ENCODE assay signal across 8 mouse cellular contexts in genomic region chr7:120834863-120835372, GRCm38 (mm10). TPM values are rescaled to one million over a fixed set of nuclear protein-coding genes. Genes with fewer than 3 reads are reported as not detected.
DNase-seq lines count a peak whose midpoint lies in the region; ATAC-seq lines count a peak whose summit lies in the region.

No protein-coding gene starts in this region.

- peak overlapping the region; percentile 65 for H3K27ac ChIP-seq in hindbrain, embryonic 13.5 days
- peak overlapping the region; percentile 72 for H3K27ac ChIP-seq in macrophage

- H3K4me2 ChIP-seq in hindbrain, embryonic 13.5 days: peak overlapping the region; percentile 55

- H3K79me2 ChIP-seq in macrophage (ENCODE audit: inconsistent target): no peaks in the 10 kb centered on the region

- 13% methylated on average over 14 of the region's 14 CpGs for WGBS in hindbrain, embryonic 13.5 days
- 2% methylated on average over 14 of the region's 14 CpGs for WGBS in macrophage (ENCODE audit: missing documents)

- DNase-seq in ZHBTc4 (ENCODE audit: low read depth, low spot score): peak; percentile 78
- peak; percentile 79 to 80 for DNase-seq in cerebellum, postnatal 10 days
- peak; percentile 53 to 59 for DNase-seq in frontal cortex, postnatal 10 days (ENCODE audit: low spot score in 2 of 2)
- peak; percentile 43 for DNase-seq in layer of hippocampus, postnatal 25 days (ENCODE audit: extremely low spot score in 1 of 2, low spot score in 1 of 2)
- peak; percentile 82 to 87 for DNase-seq in right cerebral cortex, postnatal 10 days (ENCODE audit: low spot score in 2 of 2)
- peak; percentile 79 for DNase-seq in yolk sac, embryonic 10.5 days (ENCODE audit: low spot score)

- H3K27me3 ChIP-seq in hindbrain, embryonic 13.5 days: peaks cover 25% of the 10 kb centered on the region

- H3K4me3 ChIP-seq in hindbrain, embryonic 13.5 days: peak overlapping the region; percentile 62
- peak overlapping the region; percentile 57 for H3K4me3 ChIP-seq in macrophage (ENCODE audit: inconsistent target)

- peak; percentile 79 for ATAC-seq in hindbrain, embryonic 13.5 days (ENCODE audit: low FRiP score)

- H3K9ac ChIP-seq in hindbrain, embryonic 13.5 days: peak overlapping the region; percentile 56

- no peaks in the 10 kb centered on the region for H3K9me3 ChIP-seq in hindbrain, embryonic 13.5 days

- peaks cover 23% of the 10 kb centered on the region for H3K4me1 ChIP-seq in hindbrain, embryonic 13.5 days (replicated peaks)

- no peaks in the 10 kb centered on the region for H3K36me3 ChIP-seq in hindbrain, embryonic 13.5 days
- H3K36me3 ChIP-seq in macrophage (ENCODE audit: inconsistent target): no peaks in the 10 kb centered on the region

RNA-seq across cellular contexts. Expression of gene Eef2k, which starts 7.7 kb away (rescaled TPM):
- polyA plus RNA-seq in hindbrain, embryonic 13.5 days (2015; fragmentation: Nextera tagmentation; extraction: Ambion mirVana): 26.0 and 26.4 TPM in 2 replicates
- 10 to 100 TPM; 25.7 to 30.4 TPM for total RNA-seq in layer of hippocampus, postnatal 25 days (2021)
- 10 to 100 TPM in 22 of 26 experiments, 1 to 10 TPM in 4; 2.3 to 88.2 (median 36.8) TPM for total RNA-seq in macrophage (2018; cell fraction: chromatin; rRNA removed)
- total RNA-seq in macrophage (2018; cell fraction: cytosol; rRNA removed): 10 to 100 TPM; 17.1 to 41.1 (median 29.6) TPM
- 10 to 100 TPM; 11.8 to 48.9 (median 27.3) TPM for total RNA-seq in macrophage (2018; cell fraction: nucleus; rRNA removed)
- 19.4 to 32.2 TPM (median 21.0 TPM) in 3 replicates for polyA plus RNA-seq in macrophage (2018)

RNA-seq across cellular contexts. Expression of gene Gm5737, which starts 22.8 kb away (rescaled TPM):
- not detected in 2 replicates for polyA plus RNA-seq in hindbrain, embryonic 13.5 days (2015; fragmentation: Nextera tagmentation; extraction: Ambion mirVana)
- total RNA-seq in layer of hippocampus, postnatal 25 days (2021): not detected
- not detected for total RNA-seq in macrophage (2018; cell fraction: chromatin; rRNA removed)
- not detected for total RNA-seq in macrophage (2018; cell fraction: cytosol; rRNA removed)
- total RNA-seq in macrophage (2018; cell fraction: nucleus; rRNA removed): not detected
- not detected in 3 replicates for polyA plus RNA-seq in macrophage (2018)

Comparison
In these comparisons a context has a peak if more than half of its experiments do, and no peak if none do; other contexts are left out.
1. Peak in every context shown above with its lines: DNase-seq, ATAC-seq, H3K4me3 ChIP-seq and H3K27ac ChIP-seq.